Comparison of ENCODE assay signal across 28 mouse cellular contexts in genomic region chr13:117035121-117035520, GRCm38 (mm10). TPM values are rescaled to one million over a fixed set of nuclear protein-coding genes. Genes with fewer than 3 reads are reported as not detected.
DNase-seq lines count a peak whose midpoint lies in the region; ATAC-seq lines count a peak whose summit lies in the region.
"Had no signal": no experiment of that assay in that cellular context is flagged by ENCODE, and none has a peak within 500 bp of the region (broad histone marks: within the 10 kb centered on the region; RNA-seq: fewer than 3 reads in every experiment).

No protein-coding gene starts in this region.

- H3K9ac ChIP-seq in midbrain, embryonic 11.5 days (ENCODE audit: low read length): no peak overlapping the region
- H3K9ac ChIP-seq in midbrain, embryonic 15.5 days: no peak overlapping the region
- H3K9ac ChIP-seq: embryonic facial prominence, embryonic 15.5 days; forebrain, embryonic 12.5 days; heart, embryonic 13.5 days; hindbrain, embryonic 15.5 days; kidney, embryonic 15.5 days; limb, embryonic 13.5 days; liver, embryonic 14.5 days; lung, embryonic 15.5 days; midbrain, embryonic 13.5 days; stomach, embryonic 15.5 days had no signal

- no peak overlapping the region for H3K4me2 ChIP-seq in midbrain, embryonic 11.5 days
- no peak overlapping the region for H3K4me2 ChIP-seq in midbrain, embryonic 15.5 days
- H3K4me2 ChIP-seq: embryonic facial prominence, embryonic 15.5 days; forebrain, embryonic 12.5 days; heart, embryonic 13.5 days; hindbrain, embryonic 15.5 days; kidney, embryonic 15.5 days; limb, embryonic 13.5 days; lung, embryonic 15.5 days; midbrain, embryonic 13.5 days; stomach, embryonic 15.5 days had no signal

- WGBS in midbrain, embryonic 11.5 days: 76% methylated on average over 2 of the region's 2 CpGs
- 64% methylated on average over 2 of the region's 2 CpGs for WGBS in midbrain, embryonic 15.5 days
- WGBS in macrophage (ENCODE audit: missing documents): 14% methylated on average over 2 of the region's 2 CpGs
- 69% methylated on average over 2 of the region's 2 CpGs for WGBS in heart, embryonic 10.5 days

- H3K36me3 ChIP-seq in midbrain, embryonic 11.5 days (ENCODE audit: control insufficient read depth, insufficient read depth, low read length): no peaks in the 10 kb centered on the region
- H3K36me3 ChIP-seq in midbrain, embryonic 15.5 days (replicated peaks): no peaks in the 10 kb centered on the region
- H3K36me3 ChIP-seq in macrophage (ENCODE audit: inconsistent target): no peaks in the 10 kb centered on the region
- no peaks in the 10 kb centered on the region for H3K36me3 ChIP-seq in heart, embryonic 10.5 days
- H3K36me3 ChIP-seq: embryonic facial prominence, embryonic 10.5 days; embryonic facial prominence, embryonic 15.5 days; forebrain, embryonic 12.5 days; heart, embryonic 13.5 days; hindbrain, embryonic 15.5 days; kidney, embryonic 15.5 days; limb, embryonic 13.5 days; lung, embryonic 15.5 days; midbrain, embryonic 13.5 days; stomach, embryonic 15.5 days had no signal

- DNase-seq in midbrain, embryonic 11.5 days (ENCODE audit: low spot score, missing footprints): peak; percentile 75
- DNase-seq in thymus, postnatal 14 days: peak; percentile 39
- no peak for DNase-seq in thymus, postnatal 25 days
- no peak for DNase-seq in heart, embryonic 10.5 days (ENCODE audit: low spot score)
- no peak for DNase-seq in layer of hippocampus, postnatal 36 days
- DNase-seq: adrenal gland, postnatal 25 days; B cell, adult 2 months; cerebellum, adult 2 months; cerebellum, postnatal 14 days; gastrocnemius, postnatal 14 days; heart, adult 18-20 months; heart, postnatal 10 days; kidney, adult 11 months; kidney, postnatal 25 days had no signal

- H3K27ac ChIP-seq in midbrain, embryonic 11.5 days (ENCODE audit: low read depth, low read length): no peak overlapping the region
- no peak overlapping the region for H3K27ac ChIP-seq in midbrain, embryonic 15.5 days
- peak overlapping the region; percentile 97 for H3K27ac ChIP-seq in macrophage
- H3K27ac ChIP-seq in heart, embryonic 10.5 days: no peak overlapping the region
- H3K27ac ChIP-seq: embryonic facial prominence, embryonic 10.5 days; embryonic facial prominence, embryonic 15.5 days; forebrain, embryonic 12.5 days; heart, embryonic 13.5 days; hindbrain, embryonic 15.5 days; kidney, embryonic 15.5 days; limb, embryonic 13.5 days; liver, embryonic 14.5 days; lung, embryonic 15.5 days; midbrain, embryonic 13.5 days; stomach, embryonic 15.5 days had no signal

- H3K4me3 ChIP-seq in midbrain, embryonic 11.5 days (ENCODE audit: low read depth, low read length): no peak overlapping the region
- no peak overlapping the region for H3K4me3 ChIP-seq in midbrain, embryonic 15.5 days
- no peak overlapping the region for H3K4me3 ChIP-seq in macrophage (ENCODE audit: inconsistent target)
- no peak overlapping the region for H3K4me3 ChIP-seq in heart, embryonic 10.5 days
- H3K4me3 ChIP-seq: embryonic facial prominence, embryonic 10.5 days; embryonic facial prominence, embryonic 15.5 days; forebrain, embryonic 12.5 days; heart, embryonic 13.5 days; hindbrain, embryonic 15.5 days; kidney, embryonic 15.5 days; limb, embryonic 13.5 days; lung, embryonic 15.5 days; megakaryocyte, embryonic 14.5 days; midbrain, embryonic 13.5 days; stomach, embryonic 15.5 days had no signal

- no peaks in the 10 kb centered on the region for H3K4me1 ChIP-seq in midbrain, embryonic 11.5 days (ENCODE audit: control insufficient read depth, insufficient read depth, low read length)
- H3K4me1 ChIP-seq in midbrain, embryonic 15.5 days: no peaks in the 10 kb centered on the region
- H3K4me1 ChIP-seq in heart, embryonic 10.5 days: peaks cover 18% of the 10 kb centered on the region; the same call in 1 of the 2 replicates
- H3K4me1 ChIP-seq: embryonic facial prominence, embryonic 10.5 days; embryonic facial prominence, embryonic 15.5 days; forebrain, embryonic 12.5 days; hindbrain, embryonic 15.5 days; kidney, embryonic 15.5 days; midbrain, embryonic 13.5 days; stomach, embryonic 15.5 days had no signal

- H3K79me2 ChIP-seq in macrophage (ENCODE audit: inconsistent target): no peaks in the 10 kb centered on the region

- no peaks in the 10 kb centered on the region for H3K27me3 ChIP-seq in midbrain, embryonic 11.5 days (ENCODE audit: control insufficient read depth, insufficient read depth, low read length)
- H3K27me3 ChIP-seq in midbrain, embryonic 15.5 days (replicated peaks): no peaks in the 10 kb centered on the region
- no peaks in the 10 kb centered on the region for H3K27me3 ChIP-seq in heart, embryonic 10.5 days (ENCODE audit: insufficient read depth, poor library complexity, severe bottlenecking)
- H3K27me3 ChIP-seq: embryonic facial prominence, embryonic 15.5 days; forebrain, embryonic 12.5 days; heart, embryonic 13.5 days; hindbrain, embryonic 15.5 days; kidney, embryonic 15.5 days; limb, embryonic 13.5 days; lung, embryonic 15.5 days; midbrain, embryonic 13.5 days; stomach, embryonic 15.5 days had no signal

- no peaks in the 10 kb centered on the region for H3K9me3 ChIP-seq in midbrain, embryonic 11.5 days (ENCODE audit: control insufficient read depth, low read length)
- H3K9me3 ChIP-seq in midbrain, embryonic 15.5 days: no peaks in the 10 kb centered on the region
- H3K9me3 ChIP-seq in heart, embryonic 10.5 days: no peaks in the 10 kb centered on the region
- H3K9me3 ChIP-seq: embryonic facial prominence, embryonic 10.5 days; embryonic facial prominence, embryonic 15.5 days; forebrain, embryonic 12.5 days; heart, embryonic 13.5 days; hindbrain, embryonic 15.5 days; kidney, embryonic 15.5 days; limb, embryonic 13.5 days; lung, embryonic 15.5 days; megakaryocyte, embryonic 14.5 days; midbrain, embryonic 13.5 days; stomach, embryonic 15.5 days had no signal

- ATAC-seq in midbrain, embryonic 11.5 days (ENCODE audit: low FRiP score): no peak
- ATAC-seq in midbrain, embryonic 15.5 days (replicated peaks): no peak
- ATAC-seq: midbrain, embryonic 13.5 days had no signal

RNA-seq across cellular contexts. Expression of gene Parp8, which starts 9.8 kb away (rescaled TPM):
- polyA plus RNA-seq in midbrain, embryonic 11.5 days (2014; fragmentation: Nextera tagmentation; extraction: Ambion mirVana): 13.3 and 15.1 TPM in 2 replicates
- polyA plus RNA-seq in midbrain, embryonic 15.5 days (2015; fragmentation: Nextera tagmentation; extraction: Ambion mirVana): 29.5 and 32.2 TPM in 2 replicates
- 100 to 1,000 TPM; 110 to 483 (median 223) TPM for total RNA-seq in macrophage (2018; cell fraction: chromatin; rRNA removed)
- total RNA-seq in macrophage (2018; cell fraction: cytosol; rRNA removed): 10 to 100 TPM; 13.9 to 43.4 (median 26.5) TPM
- total RNA-seq in macrophage (2018; cell fraction: nucleus; rRNA removed): 100 to 1,000 TPM in 20 of 26 experiments, 10 to 100 TPM in 6; 54.8 to 365 (median 115) TPM
- 7.6 to 24.2 TPM (median 16.2 TPM) in 3 replicates for polyA plus RNA-seq in macrophage (2018)
- polyA plus RNA-seq in heart, embryonic 10.5 days (2016; fragmentation: Nextera tagmentation; extraction: Ambion mirVana): 11.7 and 13.4 TPM in 2 replicates
- 10 to 100 TPM; 38.5 to 39.6 TPM for total RNA-seq in layer of hippocampus, postnatal 36 days (2021)

Comparison
In these comparisons a context has a peak if more than half of its experiments do, and no peak if none do; other contexts are left out.
1. DNase-seq: peak in midbrain, embryonic 11.5 days (single experiment) and thymus, postnatal 14 days (single experiment); none in thymus, postnatal 25 days (single experiment), heart, embryonic 10.5 days (single experiment) and layer of hippocampus, postnatal 36 days (0 of 2).